Mouse (Mus musculus): ENCODE results near the gene 2410002F23Rik. TPM values are rescaled to one million over a fixed set of nuclear protein-coding genes. Genes with fewer than 3 reads are reported as not detected.
"Not testable (repeated sequence)": the region's sequence is repeated elsewhere in the genome, so short reads cannot be mapped to it uniquely, and the experiment has no call there.

Gene 2410002F23Rik
- polyA plus RNA-seq, 1 experiment from 2014 or later = 20.6 TPM

DNA sequence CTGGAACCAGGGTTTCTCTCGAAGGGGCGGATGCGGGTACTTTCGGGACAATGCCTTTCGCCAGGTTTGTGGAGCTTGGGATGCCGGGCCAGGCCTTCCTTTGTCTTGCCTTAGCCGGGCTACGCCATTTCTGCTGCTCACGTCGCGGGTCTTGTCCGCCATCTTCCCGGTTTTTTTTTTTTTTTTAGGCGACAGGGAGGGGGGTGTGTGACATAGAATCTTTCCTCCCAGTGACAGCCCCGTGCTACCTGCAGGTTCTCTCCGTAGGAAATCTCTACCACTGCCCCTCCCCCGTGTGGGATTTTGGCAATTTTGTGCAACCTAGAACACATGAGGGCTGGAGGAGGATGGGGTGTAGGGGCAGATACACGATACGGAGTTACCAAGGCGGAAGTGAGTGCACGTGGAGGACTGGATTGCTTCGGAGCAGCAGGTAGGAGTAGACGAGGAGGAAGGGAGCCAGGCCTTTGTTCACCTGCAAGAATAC lies 505 bp downstream of the 2410002F23Rik start:
- ATAC-seq = peak; percentile 48
- TF ChIP-seq EP300 (IDR thresholded peaks at IDR 0.05; ENCODE audit: low read depth) (no peak), CTCF (IDR thresholded peaks at IDR 0.05; ENCODE audit: low read depth) (no peak)
- Histone ChIP-seq H3K4me2 (ENCODE audit: low read depth, low read length) (peak overlapping the region; percentile 88), H3K4me1 (ENCODE audit: insufficient read depth) (peaks cover 18% of the 10 kb centered on the region), H3K9me3 (ENCODE audit: low read length) (no peaks in the 10 kb centered on the region), H3K27ac (ENCODE audit: low read depth) (peak overlapping the region; percentile 81), H3K9ac (replicated peaks) (peak overlapping the region; percentile 84), H3K4me3 (ENCODE audit: low read depth, low read length) (peak overlapping the region; percentile 84), H3K36me3 (replicated peaks; ENCODE audit: insufficient read depth, low read length) (peaks cover 17% of the 10 kb centered on the region), H3K27me3 (ENCODE audit: insufficient read depth, low read length) (no peaks in the 10 kb centered on the region)
- no peak for DNase-seq
- under 1% methylated on average over 23 of the region's 23 CpGs for WGBS (ENCODE audit: insufficient replicate concordance)

DNA sequence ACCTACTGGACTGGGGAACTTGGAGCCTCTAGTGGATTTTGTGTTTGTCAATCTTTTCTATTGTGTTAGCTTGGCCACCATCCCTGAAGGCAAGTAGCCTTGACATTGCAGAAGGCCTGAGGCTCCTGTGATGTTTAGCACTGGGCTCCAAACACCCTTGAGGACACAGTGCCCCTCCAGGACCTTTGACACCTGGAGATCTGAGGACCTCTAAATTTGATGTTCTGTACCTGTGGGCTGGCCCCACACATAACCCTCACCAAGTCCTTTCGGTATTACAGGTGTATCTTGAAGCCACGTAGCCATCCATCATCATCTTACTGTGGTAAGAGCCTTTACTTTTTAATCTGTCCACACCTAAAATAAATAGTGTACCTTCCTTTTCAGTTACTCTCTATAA lies 1.4 kb downstream of the 2410002F23Rik start:
- Histone ChIP-seq H3K27ac (ENCODE audit: low read depth) (no peak overlapping the region), H3K27me3 (ENCODE audit: insufficient read depth, low read length) (no peaks in the 10 kb centered on the region), H3K36me3 (replicated peaks; ENCODE audit: insufficient read depth, low read length) (peaks cover 26% of the 10 kb centered on the region), H3K4me2 (ENCODE audit: low read depth, low read length) (peak overlapping the region; percentile 88), H3K4me3 (ENCODE audit: low read depth, low read length) (peak overlapping the region; percentile 84; the same call in 1 of the 2 replicates), H3K9ac (replicated peaks) (no peak overlapping the region), H3K4me1 (ENCODE audit: insufficient read depth) (peaks cover 18% of the 10 kb centered on the region), H3K9me3 (ENCODE audit: low read length) (no peaks in the 10 kb centered on the region)
- WGBS (ENCODE audit: insufficient replicate concordance) = 90% methylated on average over 2 of the region's 2 CpGs
- ATAC-seq (no peak), DNase-seq (no peak)
- TF ChIP-seq CTCF (IDR thresholded peaks at IDR 0.05; ENCODE audit: low read depth) (no peak), EP300 (IDR thresholded peaks at IDR 0.05; ENCODE audit: low read depth) (no peak)

DNA sequence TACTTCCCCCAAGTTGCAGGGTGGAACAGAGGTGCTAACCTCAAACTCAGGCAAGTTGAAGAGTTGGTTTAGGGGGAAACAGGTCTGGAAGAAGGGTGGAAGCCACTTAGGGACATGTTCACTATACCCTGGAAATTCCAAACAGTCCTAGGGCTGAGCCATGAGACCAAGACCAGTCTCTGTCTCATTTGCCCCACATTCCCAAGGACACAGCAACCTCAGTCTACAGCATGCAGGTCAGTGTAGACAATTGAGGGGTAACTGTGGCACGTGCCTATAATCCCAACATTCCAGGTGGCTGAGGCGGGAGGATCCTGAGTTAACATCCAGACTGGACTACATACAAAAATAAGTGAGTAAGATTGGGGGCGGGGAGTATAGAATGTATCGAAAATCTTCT lies 2.7 kb downstream of the 2410002F23Rik start:
- TF ChIP-seq CTCF (IDR thresholded peaks at IDR 0.05; ENCODE audit: low read depth) = no peak
- TF ChIP-seq EP300 (IDR thresholded peaks at IDR 0.05; ENCODE audit: low read depth) = no peak
- WGBS (ENCODE audit: insufficient replicate concordance) = 81% methylated on average over 4 of the region's 4 CpGs
- Histone ChIP-seq H3K27me3 (ENCODE audit: insufficient read depth, low read length) (no peaks in the 10 kb centered on the region), H3K27ac (ENCODE audit: low read depth) (no peak overlapping the region), H3K9me3 (ENCODE audit: low read length) (no peaks in the 10 kb centered on the region), H3K4me3 (ENCODE audit: low read depth, low read length) (no peak overlapping the region), H3K36me3 (replicated peaks; ENCODE audit: insufficient read depth, low read length) (peaks cover 31% of the 10 kb centered on the region), H3K4me1 (ENCODE audit: insufficient read depth) (peaks cover 18% of the 10 kb centered on the region), H3K4me2 (ENCODE audit: low read depth, low read length) (no peak overlapping the region), H3K9ac (replicated peaks) (no peak overlapping the region)
- DNase-seq (no peak), ATAC-seq (no peak)

DNA sequence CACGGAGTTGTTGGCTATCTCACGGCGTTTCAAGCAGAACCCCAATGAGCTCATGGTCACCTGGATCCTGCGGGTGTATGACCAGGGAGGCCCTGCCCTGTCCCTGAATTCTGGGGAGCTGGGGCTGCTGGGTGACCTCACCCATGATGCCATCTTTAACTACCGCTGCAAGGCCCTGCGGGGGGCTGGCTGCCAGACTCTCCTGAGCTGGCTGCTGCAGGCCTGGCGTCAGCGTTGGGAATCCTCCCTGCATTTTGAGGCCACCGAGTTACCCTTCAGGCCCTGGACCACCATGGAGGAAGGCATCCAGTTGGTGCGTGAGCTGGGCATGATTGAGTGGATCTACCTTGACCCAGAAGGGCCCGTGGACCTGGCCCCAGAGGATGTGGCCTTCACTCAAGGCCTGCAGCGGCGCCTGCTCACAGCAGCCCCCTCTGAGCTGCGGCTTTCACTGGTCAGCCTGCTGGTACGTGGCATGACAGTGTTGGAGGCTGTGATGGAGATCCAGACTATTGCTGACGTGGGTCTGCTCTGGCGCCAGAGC lies 4.3 kb downstream of the 2410002F23Rik start:
- ATAC-seq; H3K9me3 ChIP-seq (ENCODE audit: low read length); H3K4me3 ChIP-seq (ENCODE audit: low read depth, low read length); H3K4me1 ChIP-seq (ENCODE audit: insufficient read depth); DNase-seq; H3K27me3 ChIP-seq (ENCODE audit: insufficient read depth, low read length); H3K4me2 ChIP-seq (ENCODE audit: low read depth, low read length); H3K9ac ChIP-seq (replicated peaks); H3K27ac ChIP-seq (ENCODE audit: low read depth): not testable (repeated sequence)
- peaks cover 31% of the 10 kb centered on the region for H3K36me3 ChIP-seq (replicated peaks; ENCODE audit: insufficient read depth, low read length)
- 91% methylated on average over 17 of the region's 17 CpGs for whole genome bisulfite sequencing (ENCODE audit: insufficient replicate concordance)

DNA sequence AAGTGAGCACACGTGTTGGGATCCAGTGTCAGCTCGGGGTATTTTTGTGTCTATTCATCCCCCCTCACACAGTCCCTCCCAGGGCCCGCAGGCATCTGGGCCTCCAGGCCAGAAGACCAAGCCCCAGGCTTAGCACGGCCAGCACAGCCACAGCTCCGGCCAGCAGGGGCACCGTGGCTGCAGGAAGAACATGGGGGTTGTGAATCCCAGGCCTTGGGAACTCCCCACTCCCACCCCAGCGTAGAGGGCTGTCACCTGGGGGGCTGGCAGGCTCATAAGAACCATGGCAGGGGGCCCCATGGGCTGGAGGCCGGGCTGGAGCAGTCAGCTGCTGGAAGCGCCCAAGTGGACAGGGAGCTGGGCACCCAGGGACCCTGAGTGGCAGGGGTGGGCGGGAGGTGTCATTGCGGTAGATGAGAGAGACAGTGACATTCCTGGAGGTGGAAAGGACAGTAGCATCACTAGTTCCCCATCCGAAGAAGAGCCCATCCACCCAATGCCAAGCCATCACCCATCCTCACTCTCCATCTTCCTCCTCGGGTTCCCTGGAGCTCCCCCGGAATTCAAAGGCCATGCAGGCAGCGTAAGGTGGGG lies 6.6 kb downstream of the 2410002F23Rik start:
- Histone ChIP-seq H3K4me3 (ENCODE audit: low read depth, low read length) (no peak overlapping the region), H3K36me3 (replicated peaks; ENCODE audit: insufficient read depth, low read length) (peaks cover 31% of the 10 kb centered on the region), H3K9ac (replicated peaks) (no peak overlapping the region), H3K27me3 (ENCODE audit: insufficient read depth, low read length) (no peaks in the 10 kb centered on the region), H3K4me2 (ENCODE audit: low read depth, low read length) (no peak overlapping the region), H3K9me3 (ENCODE audit: low read length) (no peaks in the 10 kb centered on the region), H3K4me1 (ENCODE audit: insufficient read depth) (no peaks in the 10 kb centered on the region), H3K27ac (ENCODE audit: low read depth) (no peak overlapping the region)
- TF ChIP-seq EP300 (IDR thresholded peaks at IDR 0.05; ENCODE audit: low read depth) (no peak), CTCF (IDR thresholded peaks at IDR 0.05; ENCODE audit: low read depth) (no peak)
- no peak for DNase-seq
- ATAC-seq = no peak; the same call in 1 of the 2 replicates
- 75% methylated on average over 15 of the region's 15 CpGs for WGBS (ENCODE audit: insufficient replicate concordance)

DNA sequence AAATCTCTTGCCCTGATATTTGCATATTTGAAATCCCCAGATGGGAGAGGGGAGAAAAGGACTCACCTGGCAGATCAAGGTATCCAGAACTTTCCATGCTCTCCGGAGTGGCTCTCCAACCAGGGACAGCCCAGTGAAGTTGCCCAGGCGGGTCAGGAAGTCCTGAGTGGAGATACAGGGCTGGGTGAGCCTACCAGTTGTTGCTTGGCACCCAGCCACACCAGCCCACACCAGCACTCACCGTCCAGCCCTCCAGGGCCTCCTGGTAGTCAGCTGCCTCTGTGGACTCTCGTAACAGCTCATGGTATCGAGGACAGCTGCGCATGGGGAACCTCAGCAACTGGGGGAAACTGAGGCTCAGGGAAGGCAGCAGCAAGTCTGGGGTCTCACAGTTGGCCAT lies 8.4 kb downstream of the 2410002F23Rik start:
- no peak for TF ChIP-seq CTCF (IDR thresholded peaks at IDR 0.05; ENCODE audit: low read depth)
- TF ChIP-seq EP300 (IDR thresholded peaks at IDR 0.05; ENCODE audit: low read depth) = no peak
- H3K36me3 ChIP-seq (replicated peaks; ENCODE audit: insufficient read depth, low read length) = peaks cover 20% of the 10 kb centered on the region
- H3K4me2 ChIP-seq (ENCODE audit: low read depth, low read length) = no peak overlapping the region
- H3K9me3 ChIP-seq (ENCODE audit: low read length) = no peaks in the 10 kb centered on the region
- ATAC-seq = no peak
- H3K9ac ChIP-seq (replicated peaks) = no peak overlapping the region
- H3K27ac ChIP-seq (ENCODE audit: low read depth) = no peak overlapping the region
- 54% methylated on average over 6 of the region's 6 CpGs for WGBS (ENCODE audit: insufficient replicate concordance)
- no peak overlapping the region for H3K4me3 ChIP-seq (ENCODE audit: low read depth, low read length)
- no peak for DNase-seq
- H3K27me3 ChIP-seq (ENCODE audit: insufficient read depth, low read length) = no peaks in the 10 kb centered on the region
- H3K4me1 ChIP-seq (ENCODE audit: insufficient read depth) = no peaks in the 10 kb centered on the region
